Mouse (Mus musculus) Muller cell, postnatal 12 days (primary cell): ENCODE measurements at regions not wholly inside any gene's neighbourhood (a gene's known extent, or its start where the extent isn't known, plus 50 kb on each side); places are given as distances from the start of the nearest gene placed in this dataset.

Experiments used
- DNase-seq: peaks from one replicate; pipeline ENCODE4 v3.0.0-alpha.2; 2015; ENCODE audit errors: inconsistent ontology term

- DNase-seq: no peak
Observed at GRCm38 (mm10) chr10:17632959-17633674, 89.9 kb upstream of the Cited2 start.

- no peak for DNase-seq
Observed at GRCm38 (mm10) chr10:17645363-17645762, 77.7 kb upstream of the Cited2 start.

- no peak for DNase-seq
Observed at GRCm38 (mm10) chr10:17646391-17646790, 76.6 kb upstream of the Cited2 start.

- DNase-seq: no peak
Observed at GRCm38 (mm10) chr10:17648077-17648476, 74.9 kb upstream of the Cited2 start.

- no peak for DNase-seq
Observed at GRCm38 (mm10) chr10:17650997-17651750, 71.8 kb upstream of the Cited2 start.

GRCm38 (mm10) chr10:17653325-17653724, 69.7 kb upstream of the Cited2 start:
- no peak for DNase-seq

GRCm38 (mm10) chr10:17653785-17654184, 69.2 kb upstream of the Cited2 start:
- DNase-seq: no peak

GRCm38 (mm10) chr10:17654308-17654858, 68.6 kb upstream of the Cited2 start:
- DNase-seq: peak; percentile 27

- DNase-seq: no peak
Observed at GRCm38 (mm10) chr10:17655459-17656051, 67.5 kb upstream of the Cited2 start.

- DNase-seq: peak; percentile 36
Observed at GRCm38 (mm10) chr10:17656305-17656704, 66.7 kb upstream of the Cited2 start.

GRCm38 (mm10) chr10:17656872-17657482, 66.0 kb upstream of the Cited2 start:
- no peak for DNase-seq

GRCm38 (mm10) chr10:17659575-17659974, 63.4 kb upstream of the Cited2 start:
- DNase-seq: no peak

- DNase-seq: no peak
Observed at GRCm38 (mm10) chr10:17660836-17661452, 62.1 kb upstream of the Cited2 start.

- no peak for DNase-seq
Observed at GRCm38 (mm10) chr10:17666089-17666488, 56.9 kb upstream of the Cited2 start.

GRCm38 (mm10) chr10:17669401-17669800, 53.6 kb upstream of the Cited2 start:
- DNase-seq: no peak
